ENCODE assay signal across 10 mouse cellular contexts in genomic region chr10:13739494-13740140, GRCm38 (mm10).
DNase-seq lines count a peak whose midpoint lies in the region; ATAC-seq lines count a peak whose summit lies in the region.
"Had no signal": no experiment of that assay in that cellular context is flagged by ENCODE, and none has a peak within 500 bp of the region (broad histone marks: within the 10 kb centered on the region; RNA-seq: fewer than 3 reads in every experiment).

No protein-coding gene starts in this region.

- no peak overlapping the region for H3K9ac ChIP-seq in hindbrain, embryonic 15.5 days
- H3K9ac ChIP-seq in hindbrain, embryonic 11.5 days (ENCODE audit: low read depth, low read length), result no peak overlapping the region
- H3K9ac ChIP-seq: lung, embryonic 14.5 days had no signal

- ATAC-seq in hindbrain, embryonic 15.5 days (ENCODE audit: low FRiP score, low read depth), result peak; percentile 61; the same call in 1 of the 2 replicates
- ATAC-seq in hindbrain, embryonic 11.5 days (ENCODE audit: low FRiP score), result no peak
- no peak for ATAC-seq in granulocyte monocyte progenitor cell, adult 5-6 weeks (replicated peaks; ENCODE audit: poor library complexity, severe bottlenecking)

- H3K27me3 ChIP-seq in hindbrain, embryonic 15.5 days, result no peaks in the 10 kb centered on the region
- H3K27me3 ChIP-seq in hindbrain, embryonic 11.5 days (ENCODE audit: control insufficient read depth, insufficient read depth, low read length), result no peaks in the 10 kb centered on the region

- no peak for DNase-seq in hindbrain, embryonic 11.5 days (ENCODE audit: low spot score)
- DNase-seq in adrenal gland, adult 18-20 months (ENCODE audit: low spot score in 2 of 2), result peak; percentile 23 to 24
- DNase-seq in cerebellum, postnatal 25 days, result peak; percentile 79 to 82
- peak; percentile 17 to 29 for DNase-seq in layer of hippocampus, adult 8-10 months (ENCODE audit: low spot score in 2 of 2)
- no peak for DNase-seq in kidney, postnatal 36 days
- DNase-seq in liver, result no peak
- DNase-seq: kidney, postnatal 25 days; lung, embryonic 14.5 days had no signal

- H3K4me3 ChIP-seq in hindbrain, embryonic 15.5 days, result no peak overlapping the region
- H3K4me3 ChIP-seq in hindbrain, embryonic 11.5 days (ENCODE audit: low read depth, low read length), result no peak overlapping the region

- no peaks in the 10 kb centered on the region for H3K36me3 ChIP-seq in hindbrain, embryonic 15.5 days
- H3K36me3 ChIP-seq in hindbrain, embryonic 11.5 days (ENCODE audit: control insufficient read depth, insufficient read depth, low read length), result no peaks in the 10 kb centered on the region

- no peaks in the 10 kb centered on the region for H3K9me3 ChIP-seq in hindbrain, embryonic 15.5 days
- no peaks in the 10 kb centered on the region for H3K9me3 ChIP-seq in hindbrain, embryonic 11.5 days (ENCODE audit: control insufficient read depth, low read length)

- no peak overlapping the region for H3K4me2 ChIP-seq in hindbrain, embryonic 15.5 days
- H3K4me2 ChIP-seq in hindbrain, embryonic 11.5 days (replicated peaks; ENCODE audit: low read depth, low read length), result no peak overlapping the region
- H3K4me2 ChIP-seq: lung, embryonic 14.5 days had no signal

- WGBS in hindbrain, embryonic 15.5 days, result 83% methylated on average over 18 of the region's 18 CpGs
- 83% methylated on average over 18 of the region's 18 CpGs for WGBS in hindbrain, embryonic 11.5 days

- no peak overlapping the region for H3K27ac ChIP-seq in hindbrain, embryonic 15.5 days (replicated peaks)
- no peak overlapping the region for H3K27ac ChIP-seq in hindbrain, embryonic 11.5 days (ENCODE audit: low read depth, low read length)

- H3K4me1 ChIP-seq in hindbrain, embryonic 15.5 days (replicated peaks), result no peaks in the 10 kb centered on the region
- no peaks in the 10 kb centered on the region for H3K4me1 ChIP-seq in hindbrain, embryonic 11.5 days (replicated peaks; ENCODE audit: control insufficient read depth, insufficient read depth, low read length)

Comparison
In these comparisons a context has a peak if more than half of its experiments do, and no peak if none do; other contexts are left out.
1. DNase-seq: peak in adrenal gland, adult 18-20 months (2 of 2), cerebellum, postnatal 25 days (2 of 2) and layer of hippocampus, adult 8-10 months (2 of 2); none in hindbrain, embryonic 11.5 days (single experiment), kidney, postnatal 36 days (0 of 2) and liver (single experiment).